Mouse (Mus musculus) c-Kit-positive CD71-positive TER-119-positive erythroid progenitor cells, embryonic 14.5 days (primary cell): Measurements from ENCODE around the gene Gm8677.
"Not testable (repeated sequence)": the region's sequence is repeated elsewhere in the genome, so short reads cannot be mapped to it uniquely, and the experiment has no call there.

Experiments used
- DNase-seq: peaks from one replicate; pipeline ENCODE4 v3.0.0-alpha.2; 2013; ENCODE audit warnings: low spot score

The Gm8677 gene

DNA sequence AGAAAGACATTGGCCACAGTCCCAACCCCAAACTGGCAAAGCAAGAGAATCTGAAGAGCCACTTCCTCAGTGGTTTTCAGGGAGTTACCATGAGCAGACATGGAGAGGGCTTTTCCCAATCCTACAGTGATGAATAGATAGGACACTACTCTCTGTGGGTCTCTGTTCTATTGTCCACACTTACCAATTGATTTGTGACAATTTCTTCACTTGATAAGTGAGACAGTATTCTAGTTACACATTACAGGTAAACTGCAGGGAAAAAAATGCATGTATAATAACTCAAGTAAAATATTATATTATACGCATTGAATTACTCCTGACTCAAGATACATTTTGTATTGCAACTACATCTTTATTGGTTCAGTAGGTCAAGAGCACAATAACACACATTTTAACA, at the start of gene Gm8677:
TSS of gene Gm8677 (minus strand) at position 101 of the 400 bp plus-strand sequence.
- not testable (repeated sequence) for DNase-seq

DNA sequence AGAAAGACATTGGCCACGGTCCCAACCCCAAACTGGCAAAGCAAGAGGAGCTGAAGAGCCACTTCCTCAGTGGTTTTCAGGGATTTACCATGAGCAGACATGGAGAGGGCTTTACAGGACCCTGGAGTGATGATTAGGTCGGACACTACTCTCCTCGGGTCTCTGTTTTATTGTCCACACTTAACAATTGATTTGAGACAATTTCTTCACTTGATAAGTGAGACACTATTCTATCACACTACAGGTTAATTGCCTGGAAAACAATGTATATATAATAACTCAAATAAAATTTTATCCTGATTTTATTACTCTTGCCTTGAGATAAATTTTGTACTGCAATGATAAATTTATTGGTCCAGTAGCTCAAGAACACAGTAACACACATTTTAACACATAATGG, 30.6 kb upstream of the Gm8677 start, which contains the start of gene Gm4201:
TSS of gene Gm4201 (minus strand) at position 101 of the 400 bp plus-strand sequence.
- not testable (repeated sequence) for DNase-seq

DNA sequence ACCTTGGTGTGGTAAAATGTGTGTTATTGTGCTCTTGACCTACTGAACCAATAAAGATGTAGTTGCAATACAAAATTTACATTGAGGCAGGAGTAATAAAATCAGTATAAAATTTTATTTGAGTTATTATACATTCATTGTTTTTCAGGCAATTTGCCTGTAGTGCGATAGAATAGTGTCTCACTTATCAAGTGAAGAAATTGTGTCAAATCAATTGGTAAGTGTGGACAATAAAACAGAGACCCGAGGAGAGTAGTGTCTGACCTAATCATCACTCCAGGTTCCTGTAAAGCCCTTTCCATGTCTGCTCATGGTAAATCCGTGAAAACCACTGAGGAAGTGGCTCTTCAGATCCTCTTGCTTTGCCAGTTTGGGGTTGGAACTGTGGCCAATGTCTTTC, 12.0 kb downstream of the Gm8677 start, which contains the start of gene Vmn1r152:
TSS of gene Vmn1r152 (plus strand) at position 301 of the 400 bp plus-strand sequence.
- DNase-seq: not testable (repeated sequence)

DNA sequence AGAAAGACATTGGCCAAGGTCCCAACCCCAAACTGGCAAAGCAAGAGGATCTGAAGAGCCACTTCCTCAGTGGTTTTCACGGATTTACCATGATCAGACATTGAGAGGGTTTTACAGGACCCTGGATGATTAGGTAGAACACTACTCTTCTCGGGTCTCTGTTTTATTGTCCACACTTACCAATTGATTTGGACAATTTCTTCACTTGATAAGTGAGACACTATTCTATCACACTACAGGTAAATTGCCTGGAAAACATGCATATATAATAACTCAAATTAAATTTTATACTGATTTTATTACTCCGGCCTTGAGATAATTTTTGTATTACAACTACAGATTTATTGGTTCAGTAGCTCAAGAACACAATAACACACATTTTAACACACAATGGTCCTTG, 35.1 kb downstream of the Gm8677 start, which contains the start of gene Vmn1r151:
TSS of gene Vmn1r151 (minus strand) at position 101 of the 400 bp plus-strand sequence.
- DNase-seq: not testable (repeated sequence)
